Mouse (Mus musculus): ENCODE results near the gene Zfp277. TPM values are rescaled to one million over a fixed set of nuclear protein-coding genes. Genes with fewer than 3 reads are reported as not detected.

The Zfp277 gene
- total RNA-seq, 4 experiments from 2014 or later: 7.0 to 8.7 (median 8.0) TPM

GRCm38 (mm10) chr12:40378621-40379537 lies 66.8 kb downstream of the Zfp277 start:
- no peak for DNase-seq (ENCODE audit: low spot score in 2 of 2)

- no peak for DNase-seq (ENCODE audit: low spot score in 2 of 2)
Measured at GRCm38 (mm10) chr12:40351879-40352278, 93.8 kb downstream of the Zfp277 start.

- no peak for DNase-seq (ENCODE audit: low spot score in 2 of 2)
Measured at GRCm38 (mm10) chr12:40348251-40348650, 97.5 kb downstream of the Zfp277 start.

- DNase-seq (ENCODE audit: low spot score in 2 of 2): no peak
Measured at GRCm38 (mm10) chr12:40347060-40347698, 98.5 kb downstream of the Zfp277 start.

GRCm38 (mm10) chr12:40341443-40341842 lies 104.3 kb downstream of the Zfp277 start:
- no peak for DNase-seq (ENCODE audit: low spot score in 2 of 2)

GRCm38 (mm10) chr12:40335303-40335702 lies 110.4 kb downstream of the Zfp277 start:
- no peak for DNase-seq (ENCODE audit: low spot score in 2 of 2)

- DNase-seq (ENCODE audit: low spot score in 2 of 2): no peak
Measured at GRCm38 (mm10) chr12:40331467-40331866, 114.2 kb downstream of the Zfp277 start.

- DNase-seq (ENCODE audit: low spot score in 2 of 2): peak; percentile 26 to 42
Measured at GRCm38 (mm10) chr12:40327012-40327660, 118.6 kb downstream of the Zfp277 start.

- no peak for DNase-seq (ENCODE audit: low spot score in 2 of 2)
Measured at GRCm38 (mm10) chr12:40325582-40325981, 120.1 kb downstream of the Zfp277 start.

GRCm38 (mm10) chr12:40324819-40325218 lies 120.9 kb downstream of the Zfp277 start:
- no peak for DNase-seq (ENCODE audit: low spot score in 2 of 2)

- DNase-seq (ENCODE audit: low spot score in 2 of 2): no peak
Measured at GRCm38 (mm10) chr12:40315146-40315545, 130.6 kb downstream of the Zfp277 start.

- DNase-seq (ENCODE audit: low spot score in 2 of 2): no peak
Measured at GRCm38 (mm10) chr12:40303960-40304359, 141.7 kb downstream of the Zfp277 start.

- DNase-seq (ENCODE audit: low spot score in 2 of 2): no peak
Measured at GRCm38 (mm10) chr12:40298636-40299035, 147.1 kb downstream of the Zfp277 start.

GRCm38 (mm10) chr12:40286539-40286938 lies 159.2 kb downstream of the Zfp277 start:
- DNase-seq (ENCODE audit: low spot score in 2 of 2): no peak

- DNase-seq (ENCODE audit: low spot score in 2 of 2): no peak
Measured at GRCm38 (mm10) chr12:40280596-40281325, 164.9 kb downstream of the Zfp277 start.

GRCm38 (mm10) chr12:40277581-40277980 lies 168.1 kb downstream of the Zfp277 start:
- no peak for DNase-seq (ENCODE audit: low spot score in 2 of 2)

GRCm38 (mm10) chr12:40274931-40275330 lies 170.8 kb downstream of the Zfp277 start:
- DNase-seq (ENCODE audit: low spot score in 2 of 2): no peak

- no peak for DNase-seq (ENCODE audit: low spot score in 2 of 2)
Measured at GRCm38 (mm10) chr12:40273339-40273738, 172.4 kb downstream of the Zfp277 start.

GRCm38 (mm10) chr12:40272710-40273109 lies 173.0 kb downstream of the Zfp277 start:
- DNase-seq (ENCODE audit: low spot score in 2 of 2): no peak

- no peak for DNase-seq (ENCODE audit: low spot score in 2 of 2)
Measured at GRCm38 (mm10) chr12:40268313-40268712, 177.4 kb downstream of the Zfp277 start.

Measured in gastrocnemius, adult 8-10 months (tissue).